Mouse (Mus musculus) embryo, embryonic 11 days (tissue): Measurements from ENCODE around the gene Mta2.

ENCODE experiments used
- DNase-seq: peaks from one replicate; pipeline ENCODE4 v3.0.0-alpha.2; 2015

Mta2 gene

DNA sequence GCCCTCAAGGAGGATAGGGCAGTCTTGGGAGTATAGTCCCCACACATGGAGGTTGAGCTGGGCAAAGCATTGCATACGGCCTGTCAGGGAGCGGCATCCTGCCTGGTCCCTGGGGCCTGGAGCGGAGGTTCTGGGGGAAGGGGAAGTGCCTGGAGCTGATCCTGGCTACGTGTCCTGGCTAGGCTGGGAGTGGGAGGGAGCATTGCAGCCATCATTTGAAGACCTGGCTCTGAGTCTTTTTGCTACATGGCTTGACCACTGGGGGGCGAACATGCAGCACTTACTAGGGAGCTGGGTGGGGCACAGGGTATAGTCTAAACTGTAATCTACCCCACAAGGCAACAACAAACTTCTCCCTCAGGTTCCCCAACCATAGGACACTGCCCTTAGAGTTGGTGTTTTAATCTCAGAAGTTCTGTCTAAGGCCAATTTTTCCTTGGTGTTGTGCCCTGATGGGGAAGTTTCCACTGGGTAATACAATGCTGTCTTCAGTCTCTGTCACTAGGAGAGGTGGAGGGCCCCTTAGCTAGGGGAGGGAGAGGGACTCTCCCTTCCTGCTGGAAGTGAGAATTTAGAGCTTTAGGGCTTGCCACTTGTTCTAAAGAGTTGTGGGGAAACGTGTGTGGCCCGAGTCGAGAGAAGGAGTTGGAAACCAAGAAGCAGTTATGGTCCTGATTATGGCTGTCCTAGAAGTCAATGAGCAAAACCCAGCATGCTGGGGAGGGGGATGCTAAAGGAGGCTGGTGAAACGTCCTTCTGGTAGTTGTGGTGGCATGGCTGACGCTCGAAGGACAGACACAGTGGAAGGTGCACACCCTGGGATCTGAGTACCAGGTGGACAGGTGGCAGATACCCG, 51.3 kb downstream of the Mta2 start:
- DNase-seq: peak; percentile 82

DNA sequence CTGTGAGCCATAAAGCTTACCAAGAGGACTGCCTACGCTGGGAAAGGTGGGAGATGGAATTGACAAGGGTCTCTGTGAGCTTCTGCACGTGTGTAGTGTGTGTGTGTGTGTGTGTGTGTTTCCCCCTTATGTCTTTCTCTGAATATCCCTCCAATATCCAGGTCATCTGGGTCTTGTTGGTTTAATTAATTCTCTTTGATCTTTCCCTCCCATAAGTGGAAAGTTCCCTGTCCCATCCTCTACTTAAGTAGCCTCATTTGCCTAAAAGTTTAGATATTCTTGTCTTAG, 51.9 kb downstream of the Mta2 start:
- DNase-seq: no peak

DNA sequence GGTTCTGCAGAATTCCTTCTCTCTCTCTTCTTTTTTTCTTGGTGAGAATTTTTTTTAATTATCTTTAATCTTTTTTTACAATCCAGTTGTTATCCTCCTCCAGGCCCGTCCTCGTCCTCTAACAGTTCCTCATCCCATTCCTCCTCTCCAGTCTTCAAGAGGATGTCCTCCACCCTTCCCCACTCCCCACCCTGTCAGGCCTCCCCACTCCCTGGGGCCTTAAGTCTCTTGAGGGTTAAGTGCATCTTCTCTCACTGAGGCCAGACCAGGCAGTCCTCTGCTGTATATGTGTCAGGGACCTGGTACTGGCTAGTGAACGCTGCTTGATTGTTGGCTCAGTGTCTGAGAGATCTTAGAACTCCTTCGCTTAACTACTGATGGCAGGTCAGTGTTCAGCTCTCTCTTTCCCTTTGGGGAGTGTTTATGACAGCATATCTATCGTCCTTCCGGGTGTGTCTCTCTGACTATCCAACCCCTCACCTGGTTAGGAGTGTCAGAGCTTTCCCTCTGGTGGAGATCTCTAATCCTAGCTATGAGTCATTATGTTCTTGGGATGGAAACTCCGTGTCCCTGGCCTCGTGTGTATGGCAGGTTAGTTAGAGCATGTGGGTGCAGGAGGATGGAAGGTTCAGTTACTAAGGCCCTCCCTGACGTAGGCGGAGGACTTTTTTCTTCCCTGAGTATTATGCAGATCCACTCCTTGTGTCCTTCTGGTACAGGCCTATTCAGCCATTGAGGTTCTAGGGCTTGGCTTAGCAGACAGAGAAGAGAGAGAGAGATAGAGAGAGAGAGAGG, 53.3 kb downstream of the Mta2 start:
- no peak for DNase-seq

DNA sequence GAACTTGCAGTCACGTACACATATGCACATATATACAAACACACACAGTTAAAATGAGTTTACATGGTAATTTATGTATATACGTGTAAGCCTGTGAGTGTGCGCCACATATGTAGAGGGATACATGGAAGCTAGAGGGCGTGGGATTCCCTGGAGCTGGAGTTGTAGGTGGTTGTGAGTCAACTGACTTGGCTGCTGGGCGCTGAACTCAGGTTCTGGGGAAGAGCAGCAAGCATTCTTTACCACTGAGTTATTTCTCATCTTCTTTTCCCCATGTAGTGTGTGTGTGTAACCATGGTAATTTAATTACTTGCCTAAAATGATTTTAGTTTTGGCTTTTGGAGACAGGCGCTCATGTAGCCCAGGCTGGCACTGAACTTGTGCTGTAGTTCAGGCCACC, 54.9 kb downstream of the Mta2 start:
- DNase-seq: no peak

DNA sequence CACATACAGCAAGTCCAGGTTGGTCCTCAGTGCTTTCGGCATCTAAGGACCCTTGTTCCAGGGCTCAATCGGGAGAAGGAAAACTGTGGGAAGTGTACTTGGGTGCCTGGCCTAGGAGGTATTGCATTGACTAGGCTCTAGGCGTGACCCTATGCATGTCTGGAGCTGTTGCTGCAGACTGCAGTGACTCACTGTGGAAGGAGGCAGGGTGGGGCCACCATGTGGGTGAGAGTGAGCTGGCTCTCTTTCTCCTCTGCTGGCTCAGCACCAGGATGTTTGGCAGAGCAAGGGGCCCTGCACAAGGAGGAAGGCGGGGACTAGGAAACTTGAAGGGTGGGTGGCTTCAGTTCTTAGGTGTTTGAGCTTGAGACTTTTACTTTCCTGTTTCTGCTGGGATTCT, 55.9 kb downstream of the Mta2 start:
- no peak for DNase-seq

DNA sequence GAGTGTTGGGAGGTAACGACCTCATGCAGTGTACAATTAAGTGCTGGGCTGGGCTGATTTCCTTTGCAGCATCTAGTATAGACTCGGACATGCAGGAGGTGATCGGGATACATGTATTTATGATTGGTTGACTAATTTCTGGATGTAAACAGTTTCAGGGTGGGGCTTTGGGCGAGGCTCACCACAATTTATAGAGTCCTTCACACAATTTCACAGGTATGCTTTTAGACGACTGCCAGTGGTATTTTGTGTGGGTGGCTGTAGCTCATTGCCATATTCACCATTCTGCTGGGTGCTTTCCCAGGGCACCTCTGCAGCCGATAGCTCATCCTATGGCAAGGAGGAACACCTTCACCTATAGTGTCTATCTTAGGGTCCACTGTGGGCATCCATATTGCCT, 56.9 kb downstream of the Mta2 start:
- no peak for DNase-seq

DNA sequence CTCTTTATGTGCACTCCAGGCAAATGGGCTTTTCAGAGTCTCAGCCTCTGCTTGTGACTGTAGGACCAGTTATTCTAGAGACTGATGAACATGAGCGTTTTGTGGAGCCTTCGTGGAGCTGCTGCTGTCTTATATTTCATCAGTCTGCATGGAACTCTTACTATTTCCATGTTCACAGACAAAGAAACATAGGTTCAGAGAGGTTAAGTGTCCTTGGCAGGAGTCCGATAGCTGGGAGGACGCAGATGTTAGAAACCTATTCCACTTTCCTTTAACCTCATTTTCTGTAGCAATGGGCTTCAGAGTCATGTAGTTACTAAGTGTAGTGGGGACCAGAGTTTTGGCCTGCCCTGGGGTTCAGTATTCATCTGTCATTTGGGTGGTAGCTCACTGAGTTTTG, 57.5 kb downstream of the Mta2 start:
- DNase-seq: no peak
